Mouse (Mus musculus) c-Kit-positive CD71-positive TER-119-positive erythroid progenitor cells, embryonic 14.5 days (primary cell): Measurements from ENCODE around the gene Dpm3.
A peak's percentile ranks its signal among the peaks of the same experiment; 100 is the strongest.

Source experiments
- DNase-seq: peaks from one replicate; pipeline ENCODE4 v3.0.0-alpha.2; 2013; ENCODE audit warnings: low spot score

Gene Dpm3

DNA sequence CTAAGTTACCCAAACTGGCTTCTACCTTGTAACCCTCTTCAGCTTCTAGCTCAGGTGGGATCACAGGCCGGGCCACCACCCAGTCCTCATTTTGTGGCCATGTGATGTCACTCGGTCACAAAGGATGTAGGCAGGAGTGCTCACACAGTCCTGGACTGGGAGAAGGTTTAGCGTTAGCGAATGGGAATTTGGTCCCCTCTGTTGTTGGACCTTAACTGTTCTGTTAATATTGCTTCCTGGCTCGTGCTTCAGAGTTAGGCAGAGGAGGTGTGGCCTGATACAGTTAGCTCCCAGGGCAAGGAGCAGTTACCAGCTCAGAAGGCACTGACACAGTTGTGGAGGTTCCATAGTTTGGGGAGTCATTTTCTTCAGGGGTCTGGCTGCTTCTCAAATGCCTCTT lies 35.0 kb downstream of the Dpm3 start:
- no peak for DNase-seq

DNA sequence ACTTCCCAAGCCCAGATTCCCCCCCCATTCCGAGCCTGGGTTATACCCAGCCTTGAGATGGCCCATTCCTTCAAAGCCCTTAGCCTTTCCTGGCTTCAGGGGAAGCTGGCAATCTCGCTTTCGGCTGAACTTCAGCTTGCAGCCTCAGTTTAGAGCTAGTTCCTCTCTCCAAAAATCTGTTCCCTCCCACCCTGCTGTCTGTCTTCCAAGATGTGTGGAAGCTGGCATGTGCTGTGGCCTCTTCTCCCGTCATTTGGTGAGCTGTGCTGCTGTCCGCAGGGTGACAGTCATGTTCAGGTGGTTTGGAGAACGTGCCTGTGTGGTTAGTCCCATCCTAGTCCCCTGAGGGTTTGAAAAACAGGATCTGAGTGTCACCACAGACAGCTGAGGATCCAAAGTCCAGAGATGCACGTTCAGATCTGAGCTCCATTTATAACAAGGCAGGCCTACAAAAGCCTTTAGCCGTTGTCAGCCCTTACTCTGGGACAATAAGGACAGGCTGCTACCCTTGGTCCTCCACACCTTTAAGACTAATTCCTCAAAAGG lies 36.6 kb downstream of the Dpm3 start:
- DNase-seq, result no peak

DNA sequence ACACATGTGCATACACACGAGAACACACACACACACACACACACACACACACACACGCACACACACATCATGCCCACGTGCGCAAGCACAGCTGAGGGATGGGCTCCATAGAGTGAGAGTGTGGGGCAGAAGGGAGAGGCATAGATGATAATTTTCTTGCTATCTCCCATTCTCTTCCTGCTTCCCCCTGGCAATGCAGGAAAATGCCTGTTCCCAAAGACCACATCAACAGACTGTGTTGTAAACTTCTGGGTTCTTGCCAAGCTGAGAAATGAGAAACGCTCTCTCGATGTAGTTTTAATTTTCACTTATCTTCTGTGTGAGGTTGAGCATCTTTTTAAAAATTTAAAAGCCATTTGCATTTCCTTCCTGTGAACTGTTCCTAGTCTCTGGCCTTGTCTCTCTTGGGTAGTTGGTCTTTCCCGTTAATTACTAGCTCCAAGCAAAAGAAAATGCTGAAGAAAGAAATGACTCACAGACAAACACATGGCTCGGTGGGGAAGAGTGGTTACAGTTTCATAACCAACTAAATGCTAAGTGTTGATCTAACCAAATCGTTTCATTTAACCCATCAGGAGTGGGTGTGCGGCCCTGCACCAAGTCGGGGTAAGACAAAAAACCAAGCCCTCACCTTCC lies 37.7 kb downstream of the Dpm3 start:
- no peak for DNase-seq

DNA sequence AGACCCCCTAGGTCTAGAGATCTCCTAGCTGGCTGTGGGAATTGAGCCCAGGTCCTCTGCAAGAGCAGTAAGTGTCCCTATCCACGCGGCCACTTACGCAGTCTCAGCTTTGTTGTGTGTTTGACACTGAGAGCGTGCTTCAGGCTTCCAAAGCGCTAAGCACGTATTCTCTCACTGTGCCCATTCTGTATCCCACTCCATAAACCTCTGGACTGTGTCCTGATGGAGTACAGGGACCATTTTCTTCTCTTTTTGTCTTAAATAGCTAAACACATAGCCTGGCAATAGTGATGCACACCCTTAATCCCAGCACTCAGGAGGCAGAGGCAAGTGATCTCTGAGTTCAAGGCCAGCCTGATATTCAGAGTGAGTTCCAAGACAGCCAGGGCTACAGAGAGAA lies 39.8 kb downstream of the Dpm3 start:
- DNase-seq, result no peak

DNA sequence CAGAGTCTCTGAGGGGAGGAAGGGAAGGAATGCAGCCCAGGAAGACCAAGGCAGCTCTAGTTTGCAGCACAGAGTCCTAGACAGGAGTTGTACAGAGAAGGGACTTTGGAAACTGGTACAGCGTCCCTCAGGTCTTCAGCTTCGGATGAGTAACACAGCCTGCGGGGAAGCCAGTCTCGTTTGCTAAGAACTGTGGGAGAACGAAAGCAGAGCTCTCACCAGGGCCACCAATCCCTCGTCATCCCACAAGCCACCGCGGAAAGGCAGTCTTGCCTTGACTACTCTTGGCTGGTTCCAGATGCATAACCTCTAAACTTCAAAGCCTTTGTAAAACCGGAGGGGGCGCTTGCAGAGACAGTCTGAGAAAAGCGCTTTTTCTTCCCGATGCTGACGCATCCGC lies 40.3 kb downstream of the Dpm3 start:
- DNase-seq, result no peak

DNA sequence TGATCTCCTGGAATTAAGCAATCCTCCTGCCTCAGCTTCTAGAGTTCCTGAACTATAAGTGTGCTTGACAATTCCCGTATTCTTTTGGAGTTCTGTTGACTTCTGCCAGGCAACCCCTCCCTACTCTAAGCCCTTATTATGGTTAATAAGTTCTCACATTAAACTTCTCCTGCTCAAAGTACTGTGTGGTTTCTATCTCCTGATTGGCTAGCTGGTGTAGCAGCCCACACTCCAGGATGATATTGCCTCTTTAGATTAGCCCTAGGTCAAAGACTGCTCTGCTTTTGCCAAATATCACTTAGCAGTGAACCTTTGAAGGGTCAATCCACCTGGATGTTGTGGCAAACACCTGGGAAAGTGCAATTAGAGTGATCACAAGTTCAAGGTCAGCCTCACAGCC lies 40.9 kb downstream of the Dpm3 start:
- no peak for DNase-seq

DNA sequence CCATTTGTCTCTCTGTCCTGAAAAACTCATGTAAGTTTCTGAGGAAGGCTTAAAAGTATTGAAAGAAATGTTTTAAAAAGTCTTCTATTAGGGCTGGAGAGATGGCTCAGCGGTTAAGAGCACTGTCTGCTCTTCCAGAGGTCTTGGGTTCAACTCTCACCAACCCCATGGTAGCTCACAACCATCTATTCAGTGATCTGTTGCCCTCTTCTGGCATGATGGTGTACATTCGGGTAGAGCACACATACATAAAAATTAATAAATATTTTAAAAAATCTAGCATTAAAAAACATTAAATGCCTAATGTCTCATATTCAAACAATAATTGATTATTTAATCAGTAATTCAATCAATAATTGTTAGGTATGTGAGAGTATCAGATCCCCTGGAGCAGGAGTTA lies 41.4 kb downstream of the Dpm3 start:
- DNase-seq, result no peak

DNA sequence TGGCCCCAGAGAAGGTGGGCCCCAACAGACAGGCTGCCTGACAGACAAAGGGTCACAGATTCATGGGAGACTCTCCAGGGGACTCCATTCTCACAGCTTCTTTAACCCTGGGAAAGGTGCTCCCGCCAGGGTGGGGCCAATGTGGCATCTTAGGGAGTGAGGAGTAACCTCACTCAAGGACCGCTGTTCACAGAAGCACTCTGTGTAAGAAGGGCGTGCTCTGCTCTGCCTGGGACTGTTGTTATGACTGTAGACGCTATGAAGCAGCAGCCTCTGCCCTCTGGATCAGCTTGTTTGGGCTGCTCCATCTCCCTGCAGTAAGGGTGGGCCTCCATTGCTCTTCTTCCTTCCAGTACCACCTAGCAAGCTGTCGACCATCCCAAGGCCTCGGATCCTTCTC lies 45.3 kb downstream of the Dpm3 start:
- no peak for DNase-seq

DNA sequence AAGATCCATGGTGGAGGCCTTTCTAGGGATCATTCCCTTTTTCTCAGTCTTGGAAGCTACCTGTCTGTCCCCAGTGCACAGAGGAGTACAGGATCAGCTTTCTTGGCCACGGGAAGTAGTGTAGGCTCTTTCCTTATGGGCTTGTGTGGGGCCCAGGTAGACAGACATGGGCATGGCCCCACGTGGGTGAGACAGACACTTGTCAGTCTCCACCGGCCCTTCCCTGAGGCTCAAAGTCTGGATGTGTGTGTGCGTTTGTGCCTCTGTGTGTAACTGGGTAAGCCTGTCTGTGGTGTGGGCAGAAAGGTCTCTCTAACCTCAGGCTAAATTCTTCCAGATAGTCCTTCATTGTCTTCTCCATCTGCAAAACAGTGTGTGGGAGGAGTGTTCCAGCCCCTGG lies 45.9 kb downstream of the Dpm3 start:
- DNase-seq, result no peak

DNA sequence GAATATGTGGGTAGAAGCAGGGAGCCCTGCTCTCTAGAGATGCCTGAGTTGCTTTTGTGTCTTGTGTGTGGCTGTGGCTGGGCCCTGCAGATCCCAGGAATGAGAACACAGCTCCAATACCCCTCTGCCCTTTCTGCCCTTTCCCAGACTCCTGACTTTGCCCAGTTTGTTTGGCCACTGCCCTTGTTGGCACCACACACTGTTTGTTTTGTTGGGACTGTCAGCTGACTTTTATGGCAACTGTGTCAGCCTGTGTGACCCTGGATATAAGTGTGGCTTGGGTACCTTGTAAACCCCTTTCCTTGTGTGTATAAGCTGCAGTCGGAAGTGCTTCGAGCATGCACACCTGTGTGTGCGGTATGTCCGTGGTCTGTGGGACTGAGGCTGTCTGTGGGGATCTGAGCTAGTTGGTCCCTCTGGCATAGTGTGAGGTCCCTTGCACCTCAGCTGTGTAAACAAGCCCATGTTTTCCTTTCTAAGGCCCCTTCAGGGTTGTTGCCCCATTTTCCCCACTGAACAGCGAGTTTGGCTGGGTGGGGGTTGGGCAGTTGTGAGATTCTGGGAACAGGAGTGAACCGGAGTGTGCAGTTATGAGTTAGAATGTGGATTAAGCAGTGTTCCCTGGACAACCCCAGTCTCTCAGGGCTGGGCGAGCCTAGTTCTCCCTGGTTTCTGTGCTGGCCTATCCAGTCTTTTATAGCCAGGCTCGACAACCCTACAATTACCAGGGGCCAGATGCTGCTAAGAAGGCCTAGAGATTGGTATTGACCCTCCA lies 46.6 kb downstream of the Dpm3 start:
- DNase-seq, result no peak

DNA sequence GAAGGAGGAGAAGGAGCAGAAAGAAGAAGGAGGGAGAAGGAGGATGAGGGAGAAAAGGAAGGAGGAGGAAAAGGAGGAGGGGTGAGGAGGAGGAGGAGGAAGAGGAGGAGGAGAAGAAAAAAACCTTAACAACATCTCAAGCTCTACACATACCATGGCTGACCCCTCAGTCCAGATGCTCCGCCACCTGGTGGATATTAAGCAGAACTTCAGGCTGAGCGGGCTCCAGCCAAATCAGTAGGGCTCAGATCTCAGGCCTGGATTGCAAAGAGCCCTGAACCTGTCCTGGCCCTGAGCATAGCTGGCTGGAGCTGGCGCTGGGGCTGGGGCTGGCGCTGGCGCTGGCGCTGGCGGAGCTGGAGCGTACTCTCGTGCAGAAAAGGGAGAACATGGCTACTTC lies 48.9 kb downstream of the Dpm3 start:
- peak; percentile 53 for DNase-seq

DNA sequence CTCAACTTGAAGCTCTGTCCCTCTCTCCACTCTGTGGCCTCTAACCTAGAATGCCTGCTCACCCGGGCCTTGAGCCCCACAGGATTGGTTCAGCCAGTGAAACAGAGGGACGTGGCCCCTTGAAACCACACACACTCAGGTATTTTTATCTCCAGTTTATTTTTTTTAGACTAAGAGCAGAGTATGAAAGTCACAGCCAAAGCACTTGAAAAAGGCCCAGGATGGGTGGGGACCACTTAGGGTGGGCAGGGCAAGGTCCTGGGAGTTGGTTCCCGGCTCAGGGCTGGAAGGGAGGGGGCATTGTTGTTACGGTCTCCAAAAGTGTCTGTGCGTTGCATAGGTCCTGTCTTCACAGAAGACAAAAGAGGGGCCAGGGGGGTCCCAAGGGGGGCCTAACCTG lies 55.2 kb downstream of the Dpm3 start:
- DNase-seq, result no peak

DNA sequence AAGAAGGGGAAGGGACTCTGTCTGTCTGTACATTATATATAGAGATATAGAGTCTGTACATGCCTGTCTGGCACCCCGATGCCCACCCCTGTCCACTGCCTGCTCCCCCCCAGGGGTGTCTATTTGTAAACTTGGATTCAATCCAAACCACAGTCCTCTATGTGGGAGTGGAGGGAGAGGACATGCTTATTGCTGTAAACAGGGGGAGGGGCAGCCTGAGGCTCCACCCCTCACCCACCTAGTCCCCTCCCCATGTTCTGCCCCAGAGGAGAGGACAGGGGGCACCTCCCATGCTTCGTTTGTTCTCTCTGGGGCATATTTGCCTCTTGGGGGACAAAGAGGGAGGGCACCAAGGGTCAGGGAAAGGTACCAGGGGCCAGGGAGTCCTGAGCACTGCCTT lies 55.6 kb downstream of the Dpm3 start:
- no peak for DNase-seq

DNA sequence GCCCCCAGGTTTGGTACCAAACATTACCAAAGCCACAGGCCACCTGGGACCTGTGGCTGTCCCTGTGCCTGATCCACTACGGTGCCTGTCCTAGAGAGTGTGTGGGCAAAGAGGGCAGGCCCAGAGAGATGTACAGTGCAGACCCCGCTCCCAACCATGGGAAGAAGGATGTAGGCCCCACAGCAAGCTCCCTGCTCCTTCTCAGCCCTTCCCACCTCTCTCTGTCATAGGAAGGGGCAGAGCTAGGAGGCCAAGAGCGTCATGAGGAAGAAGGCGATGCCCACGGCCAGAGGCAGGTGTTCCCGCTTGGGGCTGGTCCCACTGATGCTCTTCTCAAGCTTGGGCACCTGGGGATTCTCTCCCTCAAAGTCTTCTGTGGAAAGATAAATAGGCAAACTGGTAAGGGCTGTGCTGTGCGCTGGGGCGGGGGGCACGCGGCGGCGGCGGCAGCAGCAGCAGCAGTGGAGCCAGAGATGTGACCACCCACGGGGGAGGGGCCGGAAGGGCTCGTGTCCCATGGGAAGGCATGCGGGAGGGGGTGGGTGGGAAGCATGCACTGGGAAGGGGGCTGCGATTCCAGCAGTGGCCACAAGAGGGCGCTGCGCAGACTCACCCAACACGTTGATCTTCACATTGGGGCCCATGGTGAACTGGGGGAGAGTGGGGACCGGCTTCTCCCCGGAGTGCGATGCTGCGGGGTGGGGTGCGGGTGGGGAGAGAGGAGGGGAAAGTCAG lies 56.2 kb downstream of the Dpm3 start:
- DNase-seq, result peak; percentile 35

DNA sequence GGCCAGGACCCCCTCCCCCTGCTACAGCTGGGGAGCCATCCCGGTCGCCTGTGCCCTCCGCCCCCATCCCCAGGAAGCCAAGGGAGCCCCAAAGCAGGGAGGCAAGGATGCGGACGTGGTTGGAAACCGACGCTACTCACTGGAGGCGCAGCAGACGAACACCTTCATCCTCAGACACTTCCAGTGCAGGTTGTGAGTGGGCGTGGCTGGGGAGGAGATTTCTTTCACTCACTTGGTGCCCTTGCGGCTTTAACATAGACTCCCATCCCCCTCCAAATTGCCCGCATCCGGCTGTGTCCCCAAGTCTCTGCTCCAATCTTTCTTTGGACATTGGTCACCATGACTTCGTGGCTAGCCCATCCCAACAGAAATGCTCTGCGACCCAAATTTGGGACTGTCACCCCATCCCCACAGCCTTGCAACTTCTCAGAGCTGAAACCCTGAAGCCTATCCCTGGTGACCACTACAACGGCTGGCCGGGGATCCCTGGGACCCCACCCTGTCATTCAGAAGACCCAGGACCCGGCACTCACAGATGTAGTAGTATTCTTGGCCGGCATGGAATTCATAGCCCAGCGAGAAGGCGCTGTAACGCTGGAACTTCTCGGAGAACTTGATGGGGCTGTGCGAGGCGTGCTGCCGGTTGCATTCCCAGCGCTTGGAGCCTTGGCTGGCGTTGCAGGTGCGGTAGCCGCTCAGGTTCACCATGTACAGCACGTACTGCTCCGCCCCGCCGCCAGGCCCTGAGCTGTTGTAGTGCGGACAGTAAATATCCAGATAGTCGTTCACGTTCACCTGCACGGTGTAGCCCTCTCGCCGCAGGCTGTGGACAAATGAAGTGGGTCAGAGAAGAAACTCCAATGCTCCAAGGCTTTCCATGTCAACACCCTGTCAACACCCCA lies 57.0 kb downstream of the Dpm3 start:
- DNase-seq, result no peak
